Mouse (Mus musculus): ENCODE measurements around the gene Ucp2. TPM values are rescaled to one million over a fixed set of nuclear protein-coding genes. Genes with fewer than 3 reads are reported as not detected.

The Ucp2 gene
- total and polyA plus RNA-seq, 3 experiments, result 142 to 838 (median 688) TPM

DNA sequence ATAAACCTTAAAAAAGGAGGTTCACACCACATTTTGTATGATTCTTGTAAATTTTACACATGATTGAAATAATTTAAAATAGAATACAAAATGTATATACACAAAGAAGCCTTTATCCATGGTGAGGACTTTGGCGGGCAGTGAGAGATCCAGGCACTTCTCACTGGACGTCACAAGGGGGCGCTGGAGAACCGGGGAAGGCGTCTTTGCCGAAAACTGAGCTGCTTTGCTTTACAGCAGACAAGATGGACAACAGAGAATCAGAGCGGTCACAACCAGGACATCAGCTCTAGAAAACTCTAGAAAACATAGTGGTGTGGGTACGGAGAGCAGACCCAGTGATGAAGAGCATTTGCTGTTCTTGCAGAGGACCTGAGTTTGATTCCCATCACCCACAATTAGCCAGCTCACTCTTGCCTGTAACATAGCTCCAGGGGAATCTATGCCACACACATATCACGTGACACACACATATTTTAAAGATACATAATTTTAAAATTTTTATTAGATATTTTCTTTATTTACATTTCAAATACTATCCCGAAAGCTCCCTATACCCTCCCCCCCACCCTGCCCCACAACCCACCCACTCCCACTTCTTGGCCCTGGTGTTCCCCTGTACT, 27.6 kb downstream of the Ucp2 start:
- H3K9me3 ChIP-seq (replicated peaks), result peaks cover 4% of the 10 kb centered on the region; the same call in 1 of the 2 replicates
- peaks cover 29% of the 10 kb centered on the region for H3K27me3 ChIP-seq (ENCODE audit: insufficient read depth, low read length)
- TF ChIP-seq GATA1 (IDR thresholded peaks at IDR 0.05; ENCODE audit: borderline replicate concordance, low read length), result no peak
- TF ChIP-seq CTCF (IDR thresholded peaks at IDR 0.05; ENCODE audit: low read depth, low read length), result peak; percentile 83
- peaks cover 15% of the 10 kb centered on the region for H3K4me1 ChIP-seq (ENCODE audit: insufficient read depth, low read depth, low read length)
- H3K4me3 ChIP-seq (ENCODE audit: low read depth, low read length), result no peak overlapping the region
- no peak for DNase-seq (ENCODE audit: low spot score)
- H3K36me3 ChIP-seq (replicated peaks), result no peaks in the 10 kb centered on the region
- no peak for ATAC-seq (ENCODE audit: extremely low read depth, insufficient number of reproducible peaks, low FRiP score, poor library complexity, severe bottlenecking)

- H3K36me3 ChIP-seq (replicated peaks), result no peaks in the 10 kb centered on the region
- H3K4me3 ChIP-seq (ENCODE audit: low read depth, low read length), result no peak overlapping the region
- peaks cover 4% of the 10 kb centered on the region; the same call in 1 of the 2 replicates for H3K9me3 ChIP-seq (replicated peaks)
- peaks cover 13% of the 10 kb centered on the region for H3K4me1 ChIP-seq (ENCODE audit: insufficient read depth, low read depth, low read length)
- no peak for TF ChIP-seq GATA2 (IDR thresholded peaks at IDR 0.05; ENCODE audit: borderline replicate concordance, low read depth, low read length)
- TF ChIP-seq TAL1 (conservative IDR thresholded peaks at IDR 0.05; ENCODE audit: low read depth, low read length), result no peak
- DNase-seq (ENCODE audit: low spot score) (no peak), ATAC-seq (ENCODE audit: extremely low read depth, insufficient number of reproducible peaks, low FRiP score, poor library complexity, severe bottlenecking) (no peak)
- peaks cover 29% of the 10 kb centered on the region for H3K27me3 ChIP-seq (ENCODE audit: insufficient read depth, low read length)
Observed at GRCm38 (mm10) chr7:100522222-100522621, 29.1 kb downstream of the Ucp2 start.

DNA sequence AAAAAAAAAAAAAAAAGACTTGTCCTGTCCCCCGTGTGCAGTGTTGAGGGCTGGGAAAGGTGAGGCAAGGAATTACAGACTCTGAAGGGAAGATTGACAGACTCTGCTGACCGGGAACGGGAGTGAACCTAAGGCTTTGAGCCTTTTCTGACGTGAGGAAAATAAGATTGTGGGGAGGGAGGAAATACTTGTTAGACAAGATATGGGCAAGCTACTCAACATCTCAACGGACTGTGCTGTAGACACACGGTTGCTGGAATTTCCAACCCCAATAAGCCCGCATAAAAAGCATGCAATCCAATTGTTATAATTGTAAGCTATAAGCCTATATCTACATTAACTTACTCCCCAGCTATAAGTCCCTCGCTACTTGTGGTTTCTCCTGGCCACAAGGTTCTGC, 31.5 kb downstream of the Ucp2 start:
- ATAC-seq (ENCODE audit: extremely low read depth, insufficient number of reproducible peaks, low FRiP score, poor library complexity, severe bottlenecking), result no peak
- Histone ChIP-seq H3K36me3 (replicated peaks) (no peaks in the 10 kb centered on the region), H3K9me3 (replicated peaks) (peaks cover 4% of the 10 kb centered on the region; the same call in 1 of the 2 replicates), H3K27me3 (ENCODE audit: insufficient read depth, low read length) (peaks cover 21% of the 10 kb centered on the region), H3K4me3 (ENCODE audit: low read depth, low read length) (no peak overlapping the region), H3K4me1 (ENCODE audit: insufficient read depth, low read depth, low read length) (peaks cover 8% of the 10 kb centered on the region)
- DNase-seq (ENCODE audit: low spot score), result no peak
- no peak for TF ChIP-seq POLR2AphosphoS5 (IDR thresholded peaks at IDR 0.05; ENCODE audit: insufficient replicate concordance, low read depth, low read length)

DNA sequence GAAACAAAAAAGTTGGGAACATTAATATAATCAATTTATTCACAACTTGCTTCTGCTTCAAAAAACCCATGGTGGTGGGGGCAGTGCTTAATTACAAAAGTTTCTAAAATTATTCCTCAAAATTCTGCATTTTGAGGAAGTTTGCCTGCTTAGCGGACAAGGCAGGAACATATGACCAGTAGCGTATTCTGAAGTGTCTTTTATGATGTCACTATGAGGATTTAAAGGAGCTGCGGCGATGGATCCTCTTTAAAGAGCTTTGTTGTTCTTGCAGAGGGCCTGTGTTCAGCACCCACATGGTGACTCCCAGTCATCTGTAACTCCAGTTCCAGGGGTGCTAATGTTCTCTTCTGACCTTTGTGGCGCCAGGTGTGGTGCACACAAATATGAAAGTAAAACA, 37.6 kb downstream of the Ucp2 start:
- Histone ChIP-seq H3K4me3 (ENCODE audit: low read depth, low read length) (no peak overlapping the region), H3K4me1 (ENCODE audit: insufficient read depth, low read depth, low read length) (no peaks in the 10 kb centered on the region; the same call in 1 of the 2 replicates), H3K27me3 (ENCODE audit: insufficient read depth, low read length) (peaks cover 7% of the 10 kb centered on the region), H3K9me3 (replicated peaks) (no peaks in the 10 kb centered on the region), H3K36me3 (replicated peaks) (peaks cover 6% of the 10 kb centered on the region)
- TF ChIP-seq GATA1 (IDR thresholded peaks at IDR 0.05; ENCODE audit: borderline replicate concordance, low read length) (no peak), POLR2AphosphoS5 (IDR thresholded peaks at IDR 0.05; ENCODE audit: insufficient replicate concordance, low read depth, low read length) (no peak), TAL1 (conservative IDR thresholded peaks at IDR 0.05; ENCODE audit: low read depth, low read length) (no peak), GATA2 (IDR thresholded peaks at IDR 0.05; ENCODE audit: borderline replicate concordance, low read depth, low read length) (no peak), CTCF (IDR thresholded peaks at IDR 0.05; ENCODE audit: low read depth, low read length) (no peak)
- ATAC-seq (ENCODE audit: extremely low read depth, insufficient number of reproducible peaks, low FRiP score, poor library complexity, severe bottlenecking) (no peak), DNase-seq (ENCODE audit: low spot score) (no peak)

DNA sequence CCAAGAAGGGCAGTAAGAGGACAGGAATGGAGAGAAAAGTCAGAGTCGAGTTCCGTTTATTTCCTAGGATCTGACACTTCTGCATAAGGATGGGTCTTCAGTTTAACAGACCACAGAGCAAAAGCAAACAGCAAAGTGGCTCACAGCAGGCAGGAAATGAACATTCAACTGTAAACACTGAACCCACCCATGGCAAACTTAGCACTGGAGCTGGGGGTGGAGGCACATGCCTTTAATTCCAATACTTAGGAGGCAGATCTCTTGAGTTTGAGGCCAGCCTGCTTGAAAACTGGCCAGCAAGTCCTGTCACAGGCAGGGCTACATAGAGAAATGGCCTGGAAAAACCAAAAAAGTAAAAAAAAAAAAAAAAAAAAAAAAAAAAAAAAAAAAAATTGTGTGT, 40.4 kb downstream of the Ucp2 start:
- peaks cover 16% of the 10 kb centered on the region for H3K4me1 ChIP-seq (ENCODE audit: insufficient read depth, low read depth, low read length)
- no peaks in the 10 kb centered on the region for H3K9me3 ChIP-seq (replicated peaks)
- DNase-seq (ENCODE audit: low spot score) (no peak), ATAC-seq (ENCODE audit: extremely low read depth, insufficient number of reproducible peaks, low FRiP score, poor library complexity, severe bottlenecking) (no peak)
- H3K27me3 ChIP-seq (ENCODE audit: insufficient read depth, low read length), result 0 out of 2 replicates have a peak, but pooled peaks cover under 1% of the 10 kb centered on the region
- no peak overlapping the region for H3K4me3 ChIP-seq (ENCODE audit: low read depth, low read length)
- peaks cover 6% of the 10 kb centered on the region for H3K36me3 ChIP-seq (replicated peaks)
- TF ChIP-seq GATA2 (IDR thresholded peaks at IDR 0.05; ENCODE audit: borderline replicate concordance, low read depth, low read length) (no peak), CTCF (IDR thresholded peaks at IDR 0.05; ENCODE audit: low read depth, low read length) (no peak), TAL1 (conservative IDR thresholded peaks at IDR 0.05; ENCODE audit: low read depth, low read length) (no peak), POLR2AphosphoS5 (IDR thresholded peaks at IDR 0.05; ENCODE audit: insufficient replicate concordance, low read depth, low read length) (no peak), GATA1 (IDR thresholded peaks at IDR 0.05; ENCODE audit: borderline replicate concordance, low read length) (no peak)

DNA sequence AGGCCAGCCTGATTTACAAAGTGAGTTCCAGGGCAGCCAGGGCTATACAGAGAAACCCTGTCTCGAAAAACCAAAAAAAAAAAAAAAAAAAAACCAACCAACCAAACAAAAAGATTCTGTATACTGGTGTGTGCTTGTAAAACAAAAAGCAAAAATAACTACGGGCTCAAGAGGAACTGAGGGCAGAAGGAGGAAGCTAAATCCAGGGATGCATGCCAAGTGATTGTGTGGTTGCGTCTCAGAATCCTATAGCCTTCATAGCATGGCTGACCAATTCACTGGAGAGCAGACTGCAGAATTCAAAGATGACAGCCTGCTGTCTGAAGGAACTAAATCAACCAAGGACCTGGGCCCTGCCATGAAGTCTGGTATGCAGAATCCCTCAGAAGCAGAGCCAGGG, 41.1 kb downstream of the Ucp2 start:
- DNase-seq (ENCODE audit: low spot score), result no peak
- ATAC-seq (ENCODE audit: extremely low read depth, insufficient number of reproducible peaks, low FRiP score, poor library complexity, severe bottlenecking), result no peak
- TF ChIP-seq CTCF (IDR thresholded peaks at IDR 0.05; ENCODE audit: low read depth, low read length) (no peak), GATA2 (IDR thresholded peaks at IDR 0.05; ENCODE audit: borderline replicate concordance, low read depth, low read length) (no peak), POLR2AphosphoS5 (IDR thresholded peaks at IDR 0.05; ENCODE audit: insufficient replicate concordance, low read depth, low read length) (no peak), GATA1 (IDR thresholded peaks at IDR 0.05; ENCODE audit: borderline replicate concordance, low read length) (no peak), TAL1 (conservative IDR thresholded peaks at IDR 0.05; ENCODE audit: low read depth, low read length) (no peak)
- H3K4me3 ChIP-seq (ENCODE audit: low read depth, low read length), result no peak overlapping the region
- H3K9me3 ChIP-seq (replicated peaks), result no peaks in the 10 kb centered on the region
- H3K4me1 ChIP-seq (ENCODE audit: insufficient read depth, low read depth, low read length), result peaks cover 16% of the 10 kb centered on the region
- peaks cover 12% of the 10 kb centered on the region for H3K36me3 ChIP-seq (replicated peaks)
- H3K27me3 ChIP-seq (ENCODE audit: insufficient read depth, low read length), result no peaks in the 10 kb centered on the region

DNA sequence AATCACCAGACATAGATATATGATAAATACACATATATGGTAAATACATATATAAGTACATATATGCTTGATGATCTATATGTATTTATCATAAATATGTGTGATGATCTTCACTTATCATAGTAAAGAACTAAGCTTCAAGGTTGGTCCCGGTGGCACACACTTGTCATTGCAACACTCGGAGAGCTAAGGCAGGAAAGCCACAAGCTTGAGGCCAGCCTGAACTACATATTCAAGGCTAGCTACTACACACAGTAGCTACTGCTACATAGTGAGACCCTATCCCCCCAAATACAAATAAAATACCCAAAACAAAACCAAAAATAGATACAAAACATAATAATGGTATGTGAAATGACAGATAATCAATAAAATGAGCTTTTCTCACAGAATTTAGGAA, 42.7 kb downstream of the Ucp2 start:
- Histone ChIP-seq H3K36me3 (replicated peaks) (peaks cover 27% of the 10 kb centered on the region), H3K9me3 (replicated peaks) (no peaks in the 10 kb centered on the region), H3K27me3 (ENCODE audit: insufficient read depth, low read length) (no peaks in the 10 kb centered on the region), H3K4me1 (ENCODE audit: insufficient read depth, low read depth, low read length) (peaks cover 16% of the 10 kb centered on the region), H3K4me3 (ENCODE audit: low read depth, low read length) (no peak overlapping the region)
- no peak for ATAC-seq (ENCODE audit: extremely low read depth, insufficient number of reproducible peaks, low FRiP score, poor library complexity, severe bottlenecking)
- DNase-seq (ENCODE audit: low spot score), result no peak
- TF ChIP-seq GATA1 (IDR thresholded peaks at IDR 0.05; ENCODE audit: borderline replicate concordance, low read length), result no peak
- TF ChIP-seq POLR2AphosphoS5 (IDR thresholded peaks at IDR 0.05; ENCODE audit: insufficient replicate concordance, low read depth, low read length), result no peak
- no peak for TF ChIP-seq CTCF (IDR thresholded peaks at IDR 0.05; ENCODE audit: low read depth, low read length)
- no peak for TF ChIP-seq GATA2 (IDR thresholded peaks at IDR 0.05; ENCODE audit: borderline replicate concordance, low read depth, low read length)
- TF ChIP-seq TAL1 (conservative IDR thresholded peaks at IDR 0.05; ENCODE audit: low read depth, low read length), result no peak
